ENCODE assay signal across 21 mouse cellular contexts in the genomic region with DNA sequence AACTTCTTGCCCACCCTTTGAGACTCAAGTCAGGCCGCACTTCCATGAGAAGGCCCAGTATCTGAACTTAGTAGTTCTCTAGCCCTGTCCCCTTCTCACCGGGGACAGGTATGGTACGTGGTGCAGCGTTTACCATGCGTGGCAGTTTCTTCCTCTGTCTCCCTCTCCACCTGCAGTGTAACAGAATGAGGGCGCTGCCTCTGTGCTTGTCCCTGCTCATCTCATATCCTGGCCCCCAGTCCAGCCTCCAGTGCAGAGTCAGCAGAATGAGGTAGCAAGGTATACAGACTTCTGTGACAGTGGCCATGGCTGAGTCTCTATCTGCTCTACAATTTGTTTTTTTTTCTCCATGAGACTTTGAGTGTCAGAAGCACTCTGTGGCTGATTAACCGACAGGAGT. TPM values are rescaled to one million over a fixed set of nuclear protein-coding genes. Genes with fewer than 3 reads are reported as not detected.
A peak's percentile ranks its signal among the peaks of the same experiment; 100 is the strongest.
DNase-seq lines count a peak whose midpoint lies in the region; ATAC-seq and TF ChIP-seq lines count a peak whose summit lies in the region.
"Had no signal": no experiment of that assay in that cellular context is flagged by ENCODE, and none has a peak within 500 bp of the region (broad histone marks: within the 10 kb centered on the region; RNA-seq: fewer than 3 reads in every experiment).

No protein-coding gene starts in this region.

- no peak overlapping the region for H3K4me2 ChIP-seq in forebrain, embryonic 11.5 days (ENCODE audit: low read depth, low read length, severe bottlenecking)
- H3K4me2 ChIP-seq in forebrain, embryonic 14.5 days (ENCODE audit: low read length): no peak overlapping the region
- H3K4me2 ChIP-seq: heart, embryonic 15.5 days; hindbrain, embryonic 13.5 days; intestine, embryonic 15.5 days; limb, embryonic 13.5 days; liver, embryonic 13.5 days; lung, embryonic 14.5 days had no signal

- ATAC-seq in forebrain, embryonic 11.5 days (replicated peaks; ENCODE audit: low FRiP score): no peak
- ATAC-seq in forebrain, embryonic 14.5 days: no peak
- ATAC-seq: intestine, embryonic 15.5 days had no signal

- no peak for TF ChIP-seq CTCF in kidney, adult 2 months (conservative IDR thresholded peaks at IDR 0.05; ENCODE audit: insufficient read depth, insufficient read length, low read depth, low read length)

- no peaks in the 10 kb centered on the region for H3K27me3 ChIP-seq in forebrain, embryonic 11.5 days (ENCODE audit: control insufficient read depth, insufficient read depth, low read length)
- H3K27me3 ChIP-seq in forebrain, embryonic 14.5 days (replicated peaks; ENCODE audit: control insufficient read depth, insufficient read depth, low read length): no peaks in the 10 kb centered on the region
- no peaks in the 10 kb centered on the region for H3K27me3 ChIP-seq in kidney, adult 2 months (replicated peaks; ENCODE audit: control insufficient read depth, insufficient read depth, low read length)
- H3K27me3 ChIP-seq: hindbrain, embryonic 13.5 days; intestine, embryonic 15.5 days; limb, embryonic 13.5 days; liver, embryonic 13.5 days had no signal

- no peak for TF ChIP-seq POLR2A in kidney, adult 2 months (IDR thresholded peaks at IDR 0.05; ENCODE audit: low read depth, low read length)

- peak; percentile 31 for DNase-seq in forebrain, embryonic 11.5 days (ENCODE audit: low spot score)
- no peak for DNase-seq in forebrain, embryonic 14.5 days (ENCODE audit: low spot score)
- DNase-seq in B cell, adult 2 months: peak; percentile 47 to 49
- peak; percentile 40 for DNase-seq in induced T-regulatory cell, adult 2 months (ENCODE audit: low read depth)
- peak; percentile 23 for DNase-seq in thymus, postnatal 25 days
- DNase-seq in kidney, adult 2 months: no peak
- no peak for DNase-seq in kidney, postnatal 10 days
- DNase-seq: adrenal gland, postnatal 10 days; cerebellum, adult 11 months; cerebellum, adult 9-11 months; gastrocnemius, adult 2 months; heart, postnatal 36 days; kidney, postnatal 4 days; layer of hippocampus, adult 9-11 months; liver, embryonic 13.5 days; lung, embryonic 14.5 days; midbrain, embryonic 14.5 days had no signal

- H3K36me3 ChIP-seq in forebrain, embryonic 11.5 days (ENCODE audit: control insufficient read depth, insufficient read depth, low read length): no peaks in the 10 kb centered on the region
- H3K36me3 ChIP-seq in forebrain, embryonic 14.5 days (ENCODE audit: control insufficient read depth, insufficient read depth, low read length): no peaks in the 10 kb centered on the region
- no peaks in the 10 kb centered on the region for H3K36me3 ChIP-seq in kidney, adult 2 months (ENCODE audit: control insufficient read depth, insufficient read depth, low read length)
- H3K36me3 ChIP-seq: heart, embryonic 15.5 days; hindbrain, embryonic 13.5 days; intestine, embryonic 15.5 days; limb, embryonic 13.5 days; liver, embryonic 13.5 days had no signal

- 90% methylated on average over 7 of the region's 7 CpGs for WGBS in forebrain, embryonic 11.5 days
- WGBS in forebrain, embryonic 14.5 days: 82% methylated on average over 7 of the region's 7 CpGs
- 90% methylated on average over 7 of the region's 7 CpGs for WGBS in kidney, adult 2 months

- H3K27ac ChIP-seq in forebrain, embryonic 11.5 days (ENCODE audit: low read depth, low read length): no peak overlapping the region
- H3K27ac ChIP-seq in forebrain, embryonic 14.5 days (ENCODE audit: low read depth, low read length): no peak overlapping the region
- H3K27ac ChIP-seq in kidney, adult 2 months (ENCODE audit: insufficient read depth, low read depth, low read length): no peak overlapping the region
- H3K27ac ChIP-seq: gastrocnemius, adult 2 months; heart, embryonic 15.5 days; hindbrain, embryonic 13.5 days; intestine, embryonic 15.5 days; limb, embryonic 13.5 days; liver, embryonic 13.5 days had no signal

- 0 out of 2 replicates have a peak, but pooled peaks cover 2% of the 10 kb centered on the region for H3K4me1 ChIP-seq in forebrain, embryonic 11.5 days (replicated peaks; ENCODE audit: control insufficient read depth, insufficient read depth, low read length)
- no peaks in the 10 kb centered on the region for H3K4me1 ChIP-seq in forebrain, embryonic 14.5 days (ENCODE audit: control insufficient read depth, insufficient read depth, low read length)
- H3K4me1 ChIP-seq in kidney, adult 2 months (ENCODE audit: control insufficient read depth, insufficient read depth, low read length): no peaks in the 10 kb centered on the region
- H3K4me1 ChIP-seq: intestine, embryonic 15.5 days had no signal

- no peaks in the 10 kb centered on the region for H3K9me3 ChIP-seq in forebrain, embryonic 11.5 days (ENCODE audit: control insufficient read depth, low read length)
- no peaks in the 10 kb centered on the region for H3K9me3 ChIP-seq in forebrain, embryonic 14.5 days (replicated peaks; ENCODE audit: control insufficient read depth, low read length)
- H3K9me3 ChIP-seq: heart, embryonic 15.5 days; hindbrain, embryonic 13.5 days; intestine, embryonic 15.5 days; limb, embryonic 13.5 days; liver, embryonic 13.5 days had no signal

- no peak overlapping the region for H3K9ac ChIP-seq in forebrain, embryonic 11.5 days (ENCODE audit: low read length)
- no peak overlapping the region for H3K9ac ChIP-seq in forebrain, embryonic 14.5 days (ENCODE audit: low read length)
- H3K9ac ChIP-seq: heart, embryonic 15.5 days; hindbrain, embryonic 13.5 days; intestine, embryonic 15.5 days; limb, embryonic 13.5 days; liver, embryonic 13.5 days; lung, embryonic 14.5 days had no signal

- H3K4me3 ChIP-seq in forebrain, embryonic 11.5 days (ENCODE audit: low read depth, low read length): no peak overlapping the region
- no peak overlapping the region for H3K4me3 ChIP-seq in forebrain, embryonic 14.5 days (ENCODE audit: low read depth, low read length)
- H3K4me3 ChIP-seq in kidney, adult 2 months (ENCODE audit: insufficient read depth, low read depth, low read length): no peak overlapping the region
- H3K4me3 ChIP-seq: gastrocnemius, adult 2 months; heart, embryonic 15.5 days; hindbrain, embryonic 13.5 days; intestine, embryonic 15.5 days; limb, embryonic 13.5 days; liver, embryonic 13.5 days had no signal

RNA-seq across cellular contexts. Expression of gene Arhgap25, which starts 32.4 kb away (rescaled TPM):
- polyA plus RNA-seq in forebrain, embryonic 11.5 days (2014; fragmentation: Nextera tagmentation; extraction: Ambion mirVana): 2.0 and 2.7 TPM in 2 replicates
- polyA plus RNA-seq in forebrain, embryonic 14.5 days (2014; fragmentation: Nextera tagmentation; extraction: Ambion mirVana): 1.2 and 2.2 TPM in 2 replicates
- polyA plus RNA-seq in kidney, adult 2 months (2012; rRNA removed): 0.68 and 1.5 TPM in 2 replicates

Comparison
In these comparisons a context has a peak if more than half of its experiments do, and no peak if none do; other contexts are left out.
1. DNase-seq: peak in forebrain, embryonic 11.5 days (single experiment), B cell, adult 2 months (2 of 2), induced T-regulatory cell, adult 2 months (single experiment) and thymus, postnatal 25 days (single experiment); none in forebrain, embryonic 14.5 days (single experiment), kidney, adult 2 months (single experiment) and kidney, postnatal 10 days (single experiment).